Mouse (Mus musculus): Measurements from ENCODE around the gene Cox4i1. TPM values are rescaled to one million over a fixed set of nuclear protein-coding genes. Genes with fewer than 3 reads are reported as not detected.

The Cox4i1 gene
- polyA plus RNA-seq, 1 experiment from 2014 or later = 874 TPM

Other genes with a start within 250 kb of the Cox4i1 start
- gene Gins2, start 78.9 kb upstream of the Cox4i1 start, polyA plus RNA-seq (2016; fragmentation: Nextera tagmentation; extraction: Ambion mirVana) = 156 TPM in 2 replicates
- 2.9 and 3.8 TPM in 2 replicates for gene 1190005I06Rik, start 20.6 kb upstream of the Cox4i1 start, polyA plus RNA-seq (2016; fragmentation: Nextera tagmentation; extraction: Ambion mirVana)
- 3.7 and 4.2 TPM in 2 replicates for gene Gm27021, start 143 bp upstream of the Cox4i1 start, polyA plus RNA-seq (2016; fragmentation: Nextera tagmentation; extraction: Ambion mirVana)
- 388 and 400 TPM in 2 replicates for gene Emc8, start 351 bp downstream of the Cox4i1 start, polyA plus RNA-seq (2016; fragmentation: Nextera tagmentation; extraction: Ambion mirVana)
- 4.6 and 5.8 TPM in 2 replicates for gene Irf8, start 68.1 kb downstream of the Cox4i1 start, polyA plus RNA-seq (2016; fragmentation: Nextera tagmentation; extraction: Ambion mirVana)

Data from embryonic facial prominence, embryonic 10.5 days (tissue).